Comparison of ENCODE assay signal across 8 mouse cellular contexts in the genomic region with DNA sequence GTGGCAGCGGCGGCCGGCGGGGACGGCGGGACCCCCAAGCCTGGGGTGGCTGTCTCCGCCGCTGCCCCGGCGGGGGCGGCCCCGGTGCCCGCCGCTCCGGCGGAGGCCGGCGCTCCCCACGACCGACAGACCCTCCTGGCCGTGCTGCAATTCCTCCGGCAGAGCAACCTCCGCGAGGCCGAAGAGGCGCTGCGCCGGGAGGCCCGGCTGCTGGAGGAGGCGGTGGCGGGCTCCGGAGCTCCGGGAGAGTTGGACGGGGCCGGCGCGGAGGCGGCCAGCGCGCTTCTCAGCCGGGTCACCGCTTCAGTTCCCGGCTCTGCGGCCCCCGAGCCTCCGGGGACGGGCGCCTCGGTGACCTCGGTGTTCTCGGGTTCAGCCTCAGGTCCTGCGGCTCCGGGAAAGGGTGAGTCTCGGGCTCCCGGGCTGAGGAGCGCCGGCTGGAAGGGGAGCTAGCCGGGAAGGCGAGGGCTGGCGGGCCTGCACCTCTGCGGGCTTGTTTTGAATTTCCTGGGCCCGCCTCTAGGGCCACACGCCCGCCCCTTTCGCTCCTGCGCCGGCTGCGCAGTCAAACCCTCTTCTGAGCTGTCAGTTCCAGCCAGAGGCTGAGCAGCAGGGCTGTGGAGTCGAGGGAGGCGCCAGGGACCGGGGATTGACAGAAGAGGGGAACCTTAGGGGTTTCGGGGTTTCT. TPM values are rescaled to one million over a fixed set of nuclear protein-coding genes. Genes with fewer than 3 reads are reported as not detected.
DNase-seq lines count a peak whose midpoint lies in the region; ATAC-seq and TF ChIP-seq lines count a peak whose summit lies in the region.

No protein-coding gene starts in this region.

- peak overlapping the region; percentile 70 for H3K27ac ChIP-seq in ES-E14 (ENCODE audit: insufficient read depth, low read depth, low read length, poor library complexity, severe bottlenecking)
- peak overlapping the region; percentile 91 for H3K27ac ChIP-seq in forebrain, embryonic 15.5 days (replicated peaks)
- H3K27ac ChIP-seq in layer of hippocampus, adult 2 months: peak overlapping the region; percentile 91
- peak overlapping the region; percentile 90 for H3K27ac ChIP-seq in neural tube, embryonic 15.5 days (replicated peaks)

- TF ChIP-seq POLR2A in lung, adult 2 months (IDR thresholded peaks at IDR 0.05; ENCODE audit: borderline replicate concordance, extremely low read depth, low read depth, low read length): peak; percentile 51; the same call in 1 of the 2 replicates

- peak; percentile 61 for TF ChIP-seq CTCF in layer of hippocampus, adult 2 months (conservative IDR thresholded peaks at IDR 0.05)
- no peak for TF ChIP-seq CTCF in lung, adult 2 months (IDR thresholded peaks at IDR 0.05; ENCODE audit: insufficient read depth, low read length)

- peaks cover 0 to 7% of the 10 kb centered on the region in 2 experiments; a peak in 1 of 4 replicates for H3K4me1 ChIP-seq in ES-E14 (ENCODE audit: control insufficient read depth in 2 of 2, insufficient read depth in 2 of 2, low read length in 2 of 2, poor library complexity in 1 of 2)
- H3K4me1 ChIP-seq in forebrain, embryonic 15.5 days: peaks cover 17% of the 10 kb centered on the region
- no peaks in the 10 kb centered on the region for H3K4me1 ChIP-seq in lung, adult 2 months (ENCODE audit: control insufficient read depth, insufficient read depth, low read length)
- H3K4me1 ChIP-seq in neural tube, embryonic 15.5 days: peaks cover 13% of the 10 kb centered on the region

- in situ Hi-C loops in ES-E14 (cut with MboI; ENCODE audit: low sequenced_read_pairs in 2 of 2, unreplicated experiment in 2 of 2): no loop called here

- H3K9ac ChIP-seq in ES-E14 (ENCODE audit: insufficient read depth, low read depth, low read length, poor library complexity, severe bottlenecking): peak overlapping the region; percentile 90
- peak overlapping the region; percentile 83 for H3K9ac ChIP-seq in forebrain, embryonic 15.5 days (replicated peaks)
- H3K9ac ChIP-seq in neural tube, embryonic 15.5 days (replicated peaks): peak overlapping the region; percentile 79

- H3K27me3 ChIP-seq in forebrain, embryonic 15.5 days: no peaks in the 10 kb centered on the region
- H3K27me3 ChIP-seq in neural tube, embryonic 15.5 days (replicated peaks): no peaks in the 10 kb centered on the region

- peak; percentile 91 for ATAC-seq in forebrain, embryonic 15.5 days (replicated peaks)
- peak; percentile 91 for ATAC-seq in neural tube, embryonic 15.5 days (ENCODE audit: low FRiP score)

- H3K9me3 ChIP-seq in ES-E14 (ENCODE audit: control insufficient read depth, insufficient read depth, low read depth, low read length): no peaks in the 10 kb centered on the region
- H3K9me3 ChIP-seq in forebrain, embryonic 15.5 days: no peaks in the 10 kb centered on the region
- H3K9me3 ChIP-seq in neural tube, embryonic 15.5 days (replicated peaks): no peaks in the 10 kb centered on the region

- intact Hi-C loops in heart, postnatal 25 days (cut with DNase I): loop anchor here (2.0 kb wide), 1 partner anchor 21 kb away; no protein-coding TSS in a partner anchor

- H3K36me3 ChIP-seq in ES-E14 (ENCODE audit: control insufficient read depth, insufficient read depth, low read length, poor library complexity, severe bottlenecking): peaks cover 6% of the 10 kb centered on the region
- H3K36me3 ChIP-seq in forebrain, embryonic 15.5 days: peaks cover 23% of the 10 kb centered on the region
- peaks cover 26% of the 10 kb centered on the region for H3K36me3 ChIP-seq in neural tube, embryonic 15.5 days

- peak overlapping the region; percentile 89 to 90 for H3K4me3 ChIP-seq in ES-E14 (ENCODE audit: insufficient read depth in 1 of 2, low read depth in 1 of 2, low read length in 2 of 2, poor library complexity in 1 of 2, severe bottlenecking in 1 of 2)
- peak overlapping the region; percentile 92 for H3K4me3 ChIP-seq in forebrain, embryonic 15.5 days
- peak overlapping the region; percentile 97 for H3K4me3 ChIP-seq in layer of hippocampus, adult 2 months
- peak overlapping the region; percentile 70 for H3K4me3 ChIP-seq in lung, adult 2 months (replicated peaks; ENCODE audit: extremely low read depth, low read depth, low read length)
- H3K4me3 ChIP-seq in neural tube, embryonic 15.5 days (replicated peaks): peak overlapping the region; percentile 89

- peak; percentile 69 for DNase-seq in ES-E14 (ENCODE audit: low read depth, low spot score)
- peak; percentile 75 for DNase-seq in cerebellum, adult 11-12 months
- peak; percentile 70 for DNase-seq in heart, postnatal 25 days (ENCODE audit: low spot score)
- DNase-seq in layer of hippocampus, adult 2 months (ENCODE audit: low spot score in 2 of 2): peak; percentile 81 to 85
- DNase-seq in lung, adult 2 months: peak; percentile 78
- peak; percentile 85 for DNase-seq in testis, postnatal 14 days (ENCODE audit: low spot score)

- H3K4me2 ChIP-seq in forebrain, embryonic 15.5 days (replicated peaks): peak overlapping the region; percentile 70
- H3K4me2 ChIP-seq in neural tube, embryonic 15.5 days: peak overlapping the region; percentile 64

- WGBS in forebrain, embryonic 15.5 days: under 1% methylated on average over 68 of the region's 72 CpGs
- WGBS in lung, adult 2 months: under 1% methylated on average over 67 of the region's 72 CpGs
- WGBS in neural tube, embryonic 15.5 days: under 1% methylated on average over 60 of the region's 72 CpGs

TF ChIP-seq in ES-E14, 5 proteins besides CTCF, POLR2A, EP300 and RAD21:
- TF ChIP-seq CHD2 (IDR thresholded peaks at IDR 0.05; ENCODE audit: low read depth, low read length): no peak
- TF ChIP-seq ZNF384 (IDR thresholded peaks at IDR 0.05; ENCODE audit: low read depth, low read length): no peak
- TF ChIP-seq MAFK (IDR thresholded peaks at IDR 0.05; ENCODE audit: insufficient read depth, low read depth, low read length): no peak
- TF ChIP-seq ZC3H11A (IDR thresholded peaks at IDR 0.05; ENCODE audit: borderline replicate concordance, low read depth, low read length): no peak
- TF ChIP-seq HCFC1 (IDR thresholded peaks at IDR 0.05; ENCODE audit: borderline replicate concordance, insufficient read depth, low read length): no peak

RNA-seq across cellular contexts. Expression of gene Taf5, which starts 0.5 kb away (rescaled TPM):
- 17.1 and 19.2 TPM in 2 replicates for total RNA-seq in ES-E14 (2012; rRNA removed)
- polyA plus RNA-seq in forebrain, embryonic 15.5 days (2015; fragmentation: Nextera tagmentation; extraction: Ambion mirVana): 6.9 and 7.8 TPM in 2 replicates
- 1 to 10 TPM; 2.7 to 3.5 TPM for total RNA-seq in heart, postnatal 25 days (2021)
- 1 to 10 TPM; 5.2 to 5.6 TPM for total RNA-seq in layer of hippocampus, adult 2 months (2021)
- 2.1 and 2.3 TPM in 2 replicates for polyA plus RNA-seq in lung, adult 2 months (2012; rRNA removed)
- 4.9 and 5.6 TPM in 2 replicates for polyA plus RNA-seq in neural tube, embryonic 15.5 days (2015; fragmentation: Nextera tagmentation; extraction: Ambion mirVana)

RNA-seq across cellular contexts. Expression of gene Pcgf6, which starts 17.4 kb away (rescaled TPM):
- 34.0 and 40.2 TPM in 2 replicates for total RNA-seq in ES-E14 (2012; rRNA removed)
- polyA plus RNA-seq in forebrain, embryonic 15.5 days (2015; fragmentation: Nextera tagmentation; extraction: Ambion mirVana): 27.4 and 29.8 TPM in 2 replicates
- 1 to 10 TPM; 2.8 to 3.2 TPM for total RNA-seq in heart, postnatal 25 days (2021)
- total RNA-seq in layer of hippocampus, adult 2 months (2021): 10 to 100 TPM; 19.3 to 25.5 TPM
- 3.9 and 4.7 TPM in 2 replicates for polyA plus RNA-seq in lung, adult 2 months (2012; rRNA removed)
- 31.0 and 34.5 TPM in 2 replicates for polyA plus RNA-seq in neural tube, embryonic 15.5 days (2015; fragmentation: Nextera tagmentation; extraction: Ambion mirVana)

RNA-seq across cellular contexts. Expression of gene Usmg5, which starts 22.4 kb away (rescaled TPM):
- total RNA-seq in ES-E14 (2012; rRNA removed): 236 and 385 TPM in 2 replicates
- 1,420 and 1,492 TPM in 2 replicates for polyA plus RNA-seq in forebrain, embryonic 15.5 days (2015; fragmentation: Nextera tagmentation; extraction: Ambion mirVana)
- total RNA-seq in heart, postnatal 25 days (2021): 1,000 to 10,000 TPM; 2,458 to 2,607 TPM
- total RNA-seq in layer of hippocampus, adult 2 months (2021): 100 to 1,000 TPM; 713 to 825 TPM
- 31.2 and 68.8 TPM in 2 replicates for polyA plus RNA-seq in lung, adult 2 months (2012; rRNA removed)
- 1,500 and 1,925 TPM in 2 replicates for polyA plus RNA-seq in neural tube, embryonic 15.5 days (2015; fragmentation: Nextera tagmentation; extraction: Ambion mirVana)

RNA-seq across cellular contexts. Expression of gene Pdcd11, which starts 22.5 kb away (rescaled TPM):
- total RNA-seq in ES-E14 (2012; rRNA removed): 117 and 129 TPM in 2 replicates
- 7.3 and 8.6 TPM in 2 replicates for polyA plus RNA-seq in forebrain, embryonic 15.5 days (2015; fragmentation: Nextera tagmentation; extraction: Ambion mirVana)
- 10 to 100 TPM; 10.5 to 11.0 TPM for total RNA-seq in heart, postnatal 25 days (2021)
- 10 to 100 TPM; 17.9 to 19.0 TPM for total RNA-seq in layer of hippocampus, adult 2 months (2021)
- polyA plus RNA-seq in lung, adult 2 months (2012; rRNA removed): 7.7 and 9.0 TPM in 2 replicates
- 4.8 and 5.7 TPM in 2 replicates for polyA plus RNA-seq in neural tube, embryonic 15.5 days (2015; fragmentation: Nextera tagmentation; extraction: Ambion mirVana)

RNA-seq across cellular contexts. Expression of gene Nt5c2, which starts 53.1 kb away (rescaled TPM):
- total RNA-seq in ES-E14 (2012; rRNA removed): 26.9 and 27.0 TPM in 2 replicates
- polyA plus RNA-seq in forebrain, embryonic 15.5 days (2015; fragmentation: Nextera tagmentation; extraction: Ambion mirVana): 73.2 and 78.2 TPM in 2 replicates
- total RNA-seq in heart, postnatal 25 days (2021): 10 to 100 TPM; 65.0 to 71.7 TPM
- 10 to 100 TPM; 80.9 to 84.4 TPM for total RNA-seq in layer of hippocampus, adult 2 months (2021)
- 11.1 and 17.5 TPM in 2 replicates for polyA plus RNA-seq in lung, adult 2 months (2012; rRNA removed)
- polyA plus RNA-seq in neural tube, embryonic 15.5 days (2015; fragmentation: Nextera tagmentation; extraction: Ambion mirVana): 72.1 and 78.5 TPM in 2 replicates

Comparison
In these comparisons a context has a peak if more than half of its experiments do, and no peak if none do; other contexts are left out.
1. Peak in every context shown above with its lines: DNase-seq, ATAC-seq, H3K4me3 ChIP-seq and H3K27ac ChIP-seq.